Mouse (Mus musculus) gastrocnemius, postnatal 4 days (tissue): ENCODE measurements at regions not wholly inside any gene's neighbourhood (a gene's known extent, or its start where the extent isn't known, plus 50 kb on each side); places are given as distances from the start of the nearest gene placed in this dataset.

Source experiments
- DNase-seq, 2 experiments: peaks; one replicate each; pipeline ENCODE4 v3.0.0; 2021 to 2022; ENCODE audit warnings: low spot score in 2 of 2, mixed read lengths in 2 of 2

DNA sequence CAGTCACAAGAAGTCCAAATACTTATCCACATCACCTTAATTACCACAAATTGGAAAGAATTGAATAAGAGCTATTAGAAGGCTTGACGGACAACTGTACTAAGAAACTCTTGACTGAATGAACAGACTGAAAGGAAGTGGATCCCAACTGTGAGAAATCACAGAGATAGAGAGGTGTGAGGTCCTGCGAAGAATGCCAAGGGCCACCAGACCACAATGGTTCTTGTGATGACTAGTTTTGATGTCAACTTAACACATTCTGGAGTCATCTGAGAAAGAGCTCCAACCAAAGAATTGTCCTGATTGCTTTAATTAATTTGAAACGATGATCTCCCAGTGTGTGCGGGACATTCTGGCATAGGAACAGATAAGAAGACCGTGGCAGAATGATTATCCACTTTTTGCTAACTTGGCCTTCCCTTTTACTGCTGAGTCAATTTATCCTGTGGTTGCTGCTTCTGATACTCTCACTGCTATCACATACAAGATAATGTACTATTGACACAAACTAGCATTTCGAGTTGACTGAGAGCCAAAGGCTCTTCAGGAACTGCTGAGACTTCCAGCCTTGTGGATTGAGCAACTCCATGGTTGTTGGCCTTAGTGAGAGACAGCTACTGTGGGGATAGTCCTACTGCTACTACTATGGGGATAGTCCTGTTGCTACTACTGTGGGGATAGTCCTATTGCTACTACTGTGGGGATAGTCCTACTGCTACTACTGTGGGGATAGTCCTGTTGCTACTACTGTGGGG lies 268.5 kb downstream of the Olfr1505 start:
- no peak for DNase-seq

DNA sequence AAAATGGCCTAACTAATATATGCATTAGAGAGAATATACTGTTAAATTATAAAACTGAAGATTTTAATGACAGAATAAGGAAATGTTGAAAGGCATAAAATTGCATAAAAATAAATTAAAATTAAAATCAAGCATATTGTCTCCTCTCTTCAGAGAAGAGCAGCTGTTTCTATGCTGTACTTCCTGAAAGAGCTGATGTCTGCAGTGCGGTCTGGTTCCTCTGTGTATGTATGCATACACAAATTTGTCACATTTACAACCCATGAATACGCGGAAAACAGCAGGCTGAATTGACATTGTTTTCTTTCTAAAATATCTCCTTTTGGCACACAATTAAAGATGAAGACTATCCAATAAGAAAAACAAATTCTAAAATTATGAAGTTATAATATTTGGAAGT lies 278.5 kb downstream of the Olfr1505 start:
- DNase-seq: no peak

DNA sequence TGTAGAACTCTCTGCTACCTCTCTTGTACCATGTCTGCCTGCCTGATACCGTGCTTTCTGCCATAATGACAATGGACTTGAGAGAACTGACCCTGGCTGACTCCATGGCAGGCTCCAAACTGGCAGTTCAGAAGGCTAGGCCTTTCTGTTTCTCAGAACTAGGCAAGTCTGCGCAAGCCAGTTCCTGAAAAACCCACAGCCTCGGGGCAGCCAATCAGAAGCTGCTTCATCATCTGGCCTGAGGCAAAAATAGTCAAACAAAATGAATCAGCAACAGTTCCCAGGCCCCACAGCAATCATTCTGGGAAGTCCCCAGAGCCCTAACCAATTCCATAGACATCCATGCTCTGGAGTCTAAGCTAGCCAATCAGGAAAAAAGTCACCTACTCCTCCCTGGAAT lies 284.5 kb downstream of the Olfr1505 start:
- no peak for DNase-seq

DNA sequence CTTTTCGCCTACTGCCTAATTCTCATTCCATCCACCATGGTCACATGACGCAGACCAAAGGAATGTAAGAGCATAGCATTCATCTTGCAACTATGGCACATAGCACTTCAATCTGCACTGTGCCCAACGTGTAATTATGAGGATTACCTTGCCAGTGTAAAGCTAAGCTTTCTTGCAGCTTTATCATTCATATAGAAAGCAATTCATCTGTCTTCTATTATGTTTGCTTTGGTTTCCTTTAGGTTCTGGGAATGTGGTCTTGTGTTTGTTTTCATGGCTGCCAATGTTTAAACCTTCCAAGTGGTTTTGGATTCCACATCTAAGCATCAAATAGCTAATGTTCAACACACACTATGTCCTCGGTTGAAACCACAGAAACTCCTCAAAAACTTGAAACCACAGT lies 307.2 kb downstream of the Olfr1505 start:
- DNase-seq: no peak

DNA sequence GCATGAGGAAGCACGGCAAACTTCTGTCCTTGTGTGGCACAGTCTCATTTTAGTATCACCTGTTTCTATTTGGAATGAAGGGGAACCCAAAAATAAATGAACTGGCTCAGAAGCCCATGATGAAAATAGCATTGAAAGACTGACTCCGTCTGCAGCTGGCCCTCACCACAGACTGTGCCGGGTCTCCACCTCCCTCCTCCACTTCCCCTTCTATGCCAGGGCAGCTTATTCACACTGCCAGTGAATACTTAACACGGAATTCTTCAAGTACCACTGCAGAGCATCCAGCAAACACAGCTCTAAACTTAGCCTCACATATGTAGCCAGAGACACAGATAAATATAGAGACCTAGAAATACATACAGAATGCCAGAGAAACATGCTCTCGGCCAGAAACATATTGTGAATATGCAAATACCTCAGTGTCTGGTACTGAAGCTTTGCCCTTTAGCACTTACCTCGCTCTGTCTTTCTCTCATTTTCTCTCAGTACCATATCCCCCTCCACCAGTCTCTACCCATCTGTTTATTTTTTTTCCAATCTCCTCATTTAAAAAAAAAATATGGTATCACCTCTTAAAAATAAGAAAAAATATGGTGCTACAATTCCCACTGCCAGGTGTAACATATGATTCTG lies 311.8 kb downstream of the Olfr1505 start:
- DNase-seq: peak in 1 of 2 experiments; percentile 18

DNA sequence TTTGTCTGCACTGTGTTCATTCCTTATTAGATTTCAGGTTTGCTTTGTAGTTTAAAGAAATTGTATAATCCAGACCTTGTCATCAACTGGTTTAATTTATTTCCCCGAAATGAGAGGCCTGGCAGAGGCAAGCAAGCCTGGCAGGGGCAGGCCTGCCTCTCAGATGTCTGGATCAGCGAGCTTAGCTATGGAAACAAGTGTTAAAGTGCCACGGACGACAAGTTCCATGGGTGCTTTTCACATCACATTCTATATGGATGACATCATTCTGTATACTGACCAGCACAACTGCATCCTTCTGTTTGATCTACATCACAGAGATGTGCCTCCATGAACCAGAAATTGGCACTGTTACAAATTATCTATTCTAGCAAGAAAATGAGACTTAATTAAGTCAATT lies 312.5 kb downstream of the Olfr1505 start:
- DNase-seq: no peak

DNA sequence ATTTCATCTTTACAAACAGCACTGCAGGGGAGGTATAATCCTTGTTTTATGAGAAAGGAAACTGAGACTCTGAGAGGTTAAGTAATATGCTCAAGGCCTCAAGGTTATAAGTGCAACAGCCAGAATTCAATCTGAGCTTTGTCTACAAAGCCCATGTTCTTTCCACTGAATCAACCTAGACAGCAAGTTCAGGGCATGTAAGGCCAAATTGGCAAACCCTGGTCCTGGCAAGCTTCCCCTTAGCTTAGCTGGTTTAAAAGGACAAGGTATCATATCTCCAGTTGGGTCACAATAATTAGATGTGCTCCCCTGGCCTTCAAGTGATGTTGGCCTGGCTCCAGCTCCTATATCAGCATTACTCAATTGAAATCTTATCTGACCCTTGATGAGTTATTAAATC lies 313.2 kb downstream of the Olfr1505 start:
- peak; percentile 26 to 55 for DNase-seq

DNA sequence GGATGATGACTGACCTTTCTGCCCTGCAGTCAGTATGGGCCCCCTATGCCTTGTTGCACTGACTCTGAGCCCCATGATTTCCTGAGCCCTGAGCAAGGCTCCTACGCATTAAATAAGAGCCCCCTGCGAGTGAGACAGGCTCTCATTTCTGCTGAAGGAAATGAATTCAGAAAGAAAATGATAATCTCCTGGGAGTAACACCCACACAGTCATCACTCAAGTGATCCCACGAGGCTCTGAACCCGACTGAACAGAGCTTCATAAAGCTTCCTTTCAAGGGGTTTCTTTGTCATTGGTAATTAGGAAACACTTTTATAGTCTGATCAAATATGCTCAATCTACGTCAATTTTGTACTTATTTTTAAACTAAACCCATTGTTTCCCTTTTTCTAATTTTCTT lies 330.2 kb downstream of the Olfr1505 start:
- no peak for DNase-seq

DNA sequence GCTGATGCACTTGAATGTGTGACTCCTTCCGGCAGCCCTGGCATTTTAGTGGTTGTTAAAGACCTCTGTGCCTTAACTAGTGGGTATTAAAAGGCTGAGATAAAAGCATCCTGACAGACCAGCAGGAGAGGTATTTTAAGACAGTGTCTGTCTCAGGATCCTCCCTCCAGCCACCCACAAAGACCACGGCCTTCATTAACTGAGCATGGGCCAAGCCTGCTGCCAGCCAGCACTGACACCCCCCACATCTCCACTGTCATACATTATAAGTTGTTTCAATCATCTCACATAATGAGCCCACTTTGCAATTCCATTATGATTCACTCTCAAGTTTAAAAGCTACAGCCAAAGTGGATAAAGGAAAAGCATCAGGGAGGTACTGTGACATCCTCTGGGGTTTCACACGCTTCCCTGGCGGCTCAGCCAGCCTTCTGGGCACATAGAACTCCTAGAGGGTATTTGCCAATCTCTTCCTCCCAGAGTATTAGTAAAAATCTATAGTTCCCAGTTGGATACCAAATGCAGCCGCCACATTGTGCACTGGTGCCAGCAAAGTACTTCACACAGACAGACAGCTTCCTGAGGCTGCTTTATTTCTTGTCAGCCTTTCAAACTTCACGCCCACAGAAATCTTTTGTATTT lies 333.8 kb downstream of the Olfr1505 start:
- DNase-seq: no peak

DNA sequence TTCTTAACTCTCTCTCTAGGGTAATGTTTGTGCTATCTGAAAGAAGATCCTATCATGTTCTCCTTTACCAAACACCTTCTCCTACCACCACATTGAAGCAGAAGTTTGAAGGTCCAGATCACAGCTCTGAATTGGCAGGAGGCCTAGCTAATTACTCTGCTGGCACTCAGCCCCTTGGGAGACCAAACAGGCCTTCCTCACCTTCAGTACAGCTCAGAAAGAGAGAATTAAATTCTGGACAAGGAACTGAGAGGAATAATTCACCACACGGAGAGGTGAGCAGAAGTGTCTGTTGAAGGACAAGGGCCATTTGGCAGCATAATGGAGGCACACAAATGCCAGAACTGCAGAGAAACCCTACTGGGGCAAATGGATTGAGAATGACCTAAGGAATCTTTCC lies 334.6 kb downstream of the Olfr1505 start:
- no peak for DNase-seq

DNA sequence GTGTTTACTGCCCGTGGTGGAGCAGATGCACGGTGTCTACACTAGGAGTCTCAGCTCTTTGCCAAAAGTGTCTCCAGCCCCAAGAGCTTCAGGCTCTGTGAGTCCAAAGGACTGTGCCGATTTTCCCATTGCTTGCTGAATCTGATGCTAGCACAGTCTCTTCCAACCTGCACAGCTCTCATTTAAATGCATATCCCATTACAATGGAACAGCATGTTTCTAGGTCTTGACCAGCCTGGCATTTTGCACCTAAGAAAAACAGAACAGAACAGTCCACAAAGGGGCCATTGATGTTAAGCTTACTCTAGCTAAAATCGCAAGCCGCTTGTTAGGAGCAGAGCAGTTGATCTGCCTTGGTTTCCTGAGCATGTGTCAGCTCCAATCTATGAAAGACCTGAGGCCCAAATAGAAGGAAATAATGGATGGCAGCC lies 339.2 kb downstream of the Tle4 start:
- no peak for DNase-seq

DNA sequence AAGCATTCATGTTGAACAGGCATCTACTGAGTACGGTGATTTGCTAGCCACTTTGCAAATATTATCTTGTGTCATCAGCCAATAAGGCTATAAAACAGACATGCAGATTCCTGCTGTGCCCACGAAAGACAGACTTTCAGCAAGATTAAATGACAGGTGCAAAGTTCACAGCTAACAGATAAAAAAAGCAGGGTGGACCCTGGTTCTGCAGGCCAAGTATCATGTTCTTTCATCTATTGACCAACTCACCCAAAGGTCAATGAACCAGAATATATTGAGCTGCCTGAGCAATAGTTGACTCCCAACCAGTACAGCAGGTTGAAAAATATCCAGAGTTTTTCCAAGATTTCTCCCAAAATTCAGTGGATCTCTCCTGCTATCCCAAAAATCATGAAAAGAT lies 338.6 kb downstream of the Tle4 start:
- no peak for DNase-seq

DNA sequence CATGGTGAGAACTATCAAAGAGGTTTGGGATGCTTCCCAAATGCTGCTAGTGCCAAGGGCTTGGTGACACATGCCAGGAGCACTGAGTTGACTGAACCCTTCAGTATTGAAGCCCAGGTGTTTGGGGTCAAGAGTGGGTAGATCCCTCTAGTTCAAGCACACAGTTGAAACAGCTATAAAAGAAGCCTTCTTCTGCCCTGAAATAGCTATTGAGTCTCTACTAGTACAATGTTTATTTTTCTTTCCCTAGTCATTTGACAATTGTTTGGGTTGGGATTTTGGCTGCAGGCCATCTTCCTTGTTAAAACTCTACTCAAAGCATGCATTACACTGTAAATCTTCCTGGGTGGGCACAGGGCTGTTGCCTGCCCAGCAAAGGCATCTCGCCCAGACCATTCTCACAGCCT lies 308.5 kb downstream of the Tle4 start:
- no peak for DNase-seq

DNA sequence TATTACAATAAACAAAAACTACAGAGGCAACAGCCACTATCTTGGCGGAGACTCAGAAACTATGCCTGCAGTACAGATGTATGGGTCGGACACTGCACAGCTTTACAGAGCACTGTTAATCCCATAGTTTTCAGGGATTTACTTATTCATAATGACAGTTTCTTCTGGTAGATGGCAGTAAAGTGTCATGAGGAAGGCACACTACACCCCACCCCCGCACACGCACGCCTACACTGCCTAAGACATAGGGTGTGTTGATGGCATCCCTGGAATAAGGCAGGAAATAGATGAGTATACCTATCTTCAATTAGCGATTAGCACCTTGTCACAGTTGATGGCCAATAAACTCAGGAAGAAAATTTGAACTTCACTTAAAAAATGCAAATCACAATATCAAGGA lies 306.9 kb downstream of the Tle4 start:
- no peak for DNase-seq

DNA sequence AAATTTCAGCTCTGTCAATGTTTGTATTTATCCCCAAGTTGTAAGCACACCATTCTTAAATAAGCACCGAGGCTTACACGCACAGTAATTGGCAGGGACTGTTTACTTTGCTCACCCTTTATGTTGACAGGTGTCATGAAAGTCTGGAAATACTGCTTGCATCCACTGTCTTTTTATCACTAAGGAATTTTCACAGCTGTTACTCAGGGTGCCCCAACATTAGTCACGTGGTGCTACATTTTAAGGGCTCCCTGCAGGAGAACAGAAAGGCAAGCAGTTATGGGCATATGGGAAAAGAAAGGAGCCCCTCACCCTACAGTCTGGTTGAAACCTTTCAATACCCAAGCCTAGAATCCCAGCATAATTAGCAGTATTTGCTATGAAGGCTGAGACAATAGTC lies 304.7 kb downstream of the Tle4 start:
- no peak for DNase-seq

DNA sequence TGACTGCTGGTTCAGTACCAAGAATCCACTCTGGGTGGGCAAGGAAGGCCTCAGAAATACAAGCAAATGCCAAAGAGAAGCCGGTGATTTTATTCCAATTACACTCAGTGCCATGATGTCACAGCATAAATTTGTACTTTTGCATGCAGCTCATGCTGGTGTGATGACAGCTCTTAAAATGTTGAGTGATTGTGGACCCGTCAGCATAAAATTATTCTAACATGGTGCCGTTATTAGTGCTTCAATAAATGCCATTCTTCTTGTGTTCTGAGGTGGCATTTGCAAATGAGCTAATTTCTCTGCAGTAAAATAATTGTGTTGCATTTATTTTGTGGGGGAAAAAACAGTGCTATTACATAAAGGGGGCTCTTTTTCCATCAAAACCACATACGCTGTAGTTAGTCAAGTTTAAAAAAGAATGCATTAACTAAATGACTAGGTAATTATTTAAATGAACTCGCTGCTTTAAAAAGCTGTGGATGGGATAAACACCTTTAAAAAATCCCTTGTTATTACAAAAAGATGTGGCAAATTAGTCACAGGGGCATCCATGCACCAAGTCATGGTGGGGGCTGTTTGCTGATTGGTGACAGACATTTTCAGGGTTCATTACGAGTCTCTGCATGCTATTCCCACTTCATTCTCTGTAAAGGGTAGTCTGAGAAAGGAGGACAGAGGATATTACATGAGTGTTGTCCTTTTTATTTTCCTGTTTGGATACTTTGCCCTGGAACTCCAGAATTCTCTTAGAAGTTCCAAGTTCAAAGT lies 296.5 kb downstream of the Tle4 start:
- DNase-seq: no peak

DNA sequence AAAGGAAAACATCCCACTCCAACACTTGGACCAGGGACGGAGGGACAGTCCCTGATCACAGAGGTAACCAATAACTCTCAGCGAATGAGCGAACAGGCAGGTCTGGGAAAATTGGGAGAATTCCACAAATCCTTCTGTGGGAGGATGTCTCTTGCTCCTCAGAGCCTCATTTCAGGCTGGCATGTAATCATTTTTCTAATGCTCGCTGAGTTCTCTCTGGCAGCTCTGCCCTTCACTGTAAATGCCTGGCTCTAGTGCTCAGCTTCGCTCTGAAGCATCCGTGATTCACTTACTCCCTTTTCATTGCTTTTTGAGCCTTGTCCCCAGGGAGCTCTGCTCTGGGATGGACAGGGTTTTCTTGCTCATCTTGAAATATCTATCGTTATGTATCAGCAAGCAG lies 283.6 kb downstream of the Tle4 start:
- DNase-seq: no peak

DNA sequence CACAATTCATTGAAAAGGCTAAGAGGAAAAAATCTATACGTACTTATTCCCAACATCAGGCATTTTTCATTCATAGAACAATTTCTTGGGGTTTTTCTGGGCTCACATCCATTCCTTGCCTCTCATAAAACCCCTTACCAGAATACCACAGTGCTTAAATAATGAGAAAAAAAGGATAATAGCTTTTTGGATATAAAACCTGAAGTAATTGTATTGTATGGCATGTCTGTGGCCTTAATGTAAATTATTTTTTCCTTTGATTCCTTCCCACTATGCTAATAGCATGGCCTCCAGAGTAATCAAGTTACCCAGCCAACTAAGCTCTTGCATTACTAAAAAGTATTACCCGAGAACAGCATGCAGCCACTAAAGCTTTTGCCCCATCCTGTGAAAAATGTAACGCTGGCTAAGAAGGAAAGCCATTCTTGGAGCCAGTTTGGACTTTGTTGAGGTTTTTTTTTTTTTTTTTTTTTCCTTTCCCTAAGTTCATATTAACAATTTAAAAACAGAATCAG lies 278.1 kb downstream of the Tle4 start:
- DNase-seq: no peak

DNA sequence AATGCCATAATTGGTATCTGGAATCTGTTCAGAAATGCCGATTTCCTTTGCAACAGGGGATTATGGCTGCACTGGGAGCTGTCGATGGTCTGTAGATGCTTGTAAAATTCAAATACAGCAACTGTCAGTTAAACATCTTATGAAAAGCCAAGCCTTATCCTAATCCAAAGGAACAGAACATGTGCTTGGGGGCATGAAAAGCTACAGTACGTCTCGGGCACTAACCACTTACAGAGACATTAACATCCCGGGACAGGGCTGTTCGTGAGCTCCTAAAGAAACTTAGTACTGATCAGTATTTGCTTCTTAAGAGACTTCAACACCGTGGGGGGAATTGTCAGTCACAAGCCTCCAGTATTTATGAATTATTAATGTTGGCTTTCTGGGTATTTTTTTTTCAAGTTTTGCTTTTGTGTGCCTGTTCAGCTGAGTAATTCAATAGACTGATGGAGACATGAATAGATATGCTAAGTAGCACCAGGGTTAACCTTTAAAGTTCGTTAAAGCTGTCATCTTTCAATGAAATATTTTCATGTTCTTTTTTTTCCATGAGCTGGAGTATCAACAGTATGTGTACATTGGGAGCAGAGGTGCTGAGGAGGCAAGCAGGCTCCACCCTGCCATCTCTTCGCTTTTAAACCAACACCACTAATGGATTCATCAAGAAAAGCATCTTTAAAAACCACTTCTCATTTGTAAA lies 272.3 kb downstream of the Tle4 start:
- DNase-seq: no peak

DNA sequence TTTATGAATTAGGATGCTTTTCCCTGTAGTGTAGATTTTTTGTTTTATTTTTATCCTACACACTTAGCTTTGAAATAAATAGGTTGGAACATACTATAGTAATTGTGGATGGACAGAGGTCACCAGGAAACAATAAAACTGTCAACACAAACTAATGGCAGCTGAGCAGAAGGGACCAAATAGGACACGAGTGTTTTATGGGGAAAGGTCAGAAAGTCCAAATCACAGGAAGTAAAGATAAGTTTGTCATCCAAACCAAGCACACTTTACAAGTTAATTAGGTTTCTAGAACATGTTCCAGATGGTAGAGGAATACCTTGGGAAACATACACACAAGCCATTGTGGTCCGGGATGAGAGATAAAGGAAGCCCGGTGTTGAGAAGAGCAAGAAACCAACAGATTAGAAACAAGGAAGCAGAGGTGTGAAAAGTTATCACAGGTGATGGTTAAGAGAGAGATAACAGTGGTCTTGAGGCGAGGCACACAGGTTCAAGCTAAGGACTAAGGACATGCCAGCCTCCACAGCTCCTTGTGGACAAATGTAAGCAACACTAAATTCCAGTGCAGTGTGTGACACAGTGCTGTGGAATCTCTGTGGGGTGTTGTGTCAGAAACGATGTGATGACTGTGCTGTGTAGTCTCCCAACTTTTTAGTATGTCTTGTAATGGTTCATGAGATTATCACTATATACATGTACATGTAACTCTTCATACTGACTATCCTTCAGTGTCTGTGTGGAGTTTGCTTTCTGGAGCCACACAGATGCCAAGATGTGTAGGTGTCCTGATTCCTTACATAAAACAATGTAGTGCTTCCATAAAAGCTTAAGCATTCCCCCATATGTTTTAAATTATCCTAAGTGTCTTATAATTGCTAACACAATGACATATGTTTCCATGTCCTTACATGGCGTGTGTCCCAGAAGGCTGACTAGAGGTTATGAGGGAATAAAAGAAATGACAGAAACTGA lies 264.5 kb downstream of the Tle4 start:
- DNase-seq: no peak
